Mouse (Mus musculus): ENCODE results near the gene Cog3.

Gene Cog3

GRCm38 (mm10) chr14:75676316-75676715, 78.0 kb downstream of the Cog3 start:
- no peak for DNase-seq

- DNase-seq, result no peak
Measured at GRCm38 (mm10) chr14:75669085-75669645, 85.2 kb downstream of the Cog3 start.

- DNase-seq, result no peak
Measured at GRCm38 (mm10) chr14:75665430-75666180, 88.7 kb downstream of the Cog3 start.

GRCm38 (mm10) chr14:75661548-75661947, 92.8 kb downstream of the Cog3 start:
- no peak for DNase-seq

GRCm38 (mm10) chr14:75660936-75661335, 93.4 kb downstream of the Cog3 start:
- DNase-seq, result no peak
